Mouse (Mus musculus) hindbrain, embryonic 11.5 days (tissue): ENCODE results near the gene Ppme1. TPM values are rescaled to one million over a fixed set of nuclear protein-coding genes. Genes with fewer than 3 reads are reported as not detected.
A peak's percentile ranks its signal among the peaks of the same experiment; 100 is the strongest.

Experiments
- ATAC-seq: fragments of 200-750 bp; cut with Nextera tagmentation; 2 replicates; pipeline ENCODE4 v1.8.0; 2017; ENCODE audit warnings: mild to moderate bottlenecking, moderate TSS enrichment, moderate library complexity; ENCODE audit not compliant: low FRiP score
- DNase-seq: peaks from one replicate; pipeline ENCODE4 v3.0.0-alpha.2; 2015; ENCODE audit warnings: low spot score
- H3K27ac ChIP-seq: fragments of 300-500 bp; sonication (generic); 2 replicates; pipeline ENCODE4 v1.5.1; 2014; ENCODE audit warnings: mild to moderate bottlenecking, low read depth, low read length
- H3K27me3 ChIP-seq: fragments of 300-500 bp; sonication (generic); 2 replicates; pipeline ENCODE4 v1.6.1; 2014; ENCODE audit warnings: mild to moderate bottlenecking, low read length, moderate library complexity, mixed read lengths; ENCODE audit not compliant: control insufficient read depth, insufficient read depth
- H3K36me3 ChIP-seq: fragments of 300-500 bp; sonication (generic); 2 replicates; pipeline ENCODE4 v1.6.1; 2014; ENCODE audit warnings: mild to moderate bottlenecking, low read length, moderate library complexity, mixed read lengths; ENCODE audit not compliant: control insufficient read depth, insufficient read depth
- H3K4me1 ChIP-seq: fragments of 300-500 bp; sonication (generic); replicated peaks from 2 replicates; pipeline ENCODE4 v1.6.1; 2014; ENCODE audit warnings: low read length, mixed read lengths; ENCODE audit not compliant: control insufficient read depth, insufficient read depth
- H3K4me2 ChIP-seq: fragments of 300-500 bp; sonication (generic); replicated peaks from 2 replicates; pipeline ENCODE4 v1.6.1; 2014; ENCODE audit warnings: mild to moderate bottlenecking, low read depth, low read length
- H3K4me3 ChIP-seq: fragments of 300-500 bp; sonication (generic); 2 replicates; pipeline ENCODE4 v1.5.1; 2014; ENCODE audit warnings: low read depth, low read length
- H3K9ac ChIP-seq: fragments of 300-500 bp; sonication (generic); 2 replicates; pipeline ENCODE4 v1.6.1; 2014; ENCODE audit warnings: low read depth, low read length
- H3K9me3 ChIP-seq: fragments of 300-500 bp; sonication (generic); 2 replicates; pipeline ENCODE4 v1.6.1; 2016; ENCODE audit warnings: low read length; ENCODE audit not compliant: control insufficient read depth
- WGBS: fragments of 180-500 bp; shearing (Covaris S2); extraction: QIAGEN DNeasy Blood & Tissue Kit; methylation state at CpG from one replicate; pipeline ENCODE4 v1.1.7; 2014; 5-methylcytosine and 5-hydroxymethylcytosine counted together
- polyA plus RNA-seq: library from polyadenylated mRNA; unstranded; fragments of >200 nt; fragmentation: Nextera tagmentation; extraction: Ambion mirVana; gene quantifications from 2 replicates; pipeline ENCODE4 v1.2.1, GENCODE M21; 2014

The Ppme1 gene
- polyA plus RNA-seq, 1 experiment from 2014 or later = 99.9 TPM

DNA sequence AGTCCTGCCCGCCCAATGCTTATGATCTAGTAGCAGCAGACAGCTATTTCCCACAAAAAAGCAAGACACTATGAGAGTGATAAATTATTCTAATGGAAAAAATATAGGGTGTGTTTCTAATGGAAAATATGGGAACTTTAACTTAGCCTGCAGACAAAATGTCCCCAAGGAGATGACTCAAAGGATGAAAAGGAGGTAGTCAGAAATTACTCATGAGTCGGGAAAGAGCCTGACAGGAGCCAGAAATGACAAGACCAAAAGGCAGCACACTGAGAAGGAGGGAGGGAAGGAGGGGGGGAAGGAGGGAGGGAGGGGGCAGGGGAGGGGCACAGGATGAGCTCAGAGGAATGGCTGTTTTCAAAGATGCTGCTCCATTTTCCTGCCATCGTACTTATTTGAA is 90.5 kb downstream of the Ppme1 start:
- Histone ChIP-seq H3K27me3 (peaks cover 2% of the 10 kb centered on the region), H3K4me3 (no peak overlapping the region), H3K27ac (no peak overlapping the region), H3K9ac (no peak overlapping the region), H3K4me2 (no peak overlapping the region), H3K36me3 (no peaks in the 10 kb centered on the region), H3K4me1 (no peaks in the 10 kb centered on the region), H3K9me3 (no peaks in the 10 kb centered on the region)
- no peak for DNase-seq
- ATAC-seq = no peak; the same call in 1 of the 2 replicates
- WGBS = 40% methylated on average over 3 of the region's 3 CpGs

DNA sequence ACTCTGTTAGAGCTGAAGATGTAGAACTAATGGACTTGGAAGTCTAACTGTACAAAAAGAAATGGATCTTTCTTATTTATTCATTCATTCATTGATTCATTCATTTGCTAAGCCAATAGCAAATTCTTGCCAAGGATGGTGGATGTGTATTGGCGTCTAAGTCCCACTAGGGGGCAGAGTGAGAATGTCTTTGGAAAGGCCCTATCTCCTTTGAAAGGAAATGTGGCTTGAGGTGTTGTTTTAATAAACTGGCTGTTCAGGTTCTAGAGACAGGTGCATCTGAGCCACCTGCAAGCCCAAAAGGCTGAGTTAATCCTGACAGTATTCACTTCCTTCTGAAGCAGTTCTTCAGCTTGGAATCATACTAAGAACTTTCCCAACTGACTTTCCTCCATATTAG is 92.3 kb downstream of the Ppme1 start:
- H3K9ac ChIP-seq = no peak overlapping the region
- no peak for ATAC-seq
- H3K4me1 ChIP-seq = no peaks in the 10 kb centered on the region
- H3K27ac ChIP-seq = no peak overlapping the region
- WGBS = 0% methylated on average over 1 of the region's 1 CpGs
- peaks cover 2% of the 10 kb centered on the region for H3K27me3 ChIP-seq
- DNase-seq = peak; percentile 82
- H3K4me3 ChIP-seq = no peak overlapping the region
- H3K4me2 ChIP-seq = no peak overlapping the region
- no peaks in the 10 kb centered on the region for H3K36me3 ChIP-seq
- no peaks in the 10 kb centered on the region for H3K9me3 ChIP-seq

Other genes starting within 250 kb of the Ppme1 start
- gene Lipt2, start 213.0 kb downstream of the Ppme1 start, polyA plus RNA-seq = 20.8 and 23.7 TPM in 2 replicates
- gene Kcne3, start 195.8 kb downstream of the Ppme1 start, polyA plus RNA-seq = 3.4 and 3.9 TPM in 2 replicates
- 9.1 and 14.9 TPM in 2 replicates for gene Pgm2l1, start 144.9 kb downstream of the Ppme1 start, polyA plus RNA-seq
- 7.4 and 9.6 TPM in 2 replicates for gene P4ha3, start 86.8 kb downstream of the Ppme1 start, polyA plus RNA-seq
- gene C2cd3, start 74 bp downstream of the Ppme1 start, polyA plus RNA-seq = 34.3 and 40.4 TPM in 2 replicates
- not detected in 2 replicates for gene Ucp3, start 100.7 kb upstream of the Ppme1 start, polyA plus RNA-seq
- gene Ucp2, start 121.0 kb upstream of the Ppme1 start, polyA plus RNA-seq = 97.7 and 99.6 TPM in 2 replicates
- 7.1 and 7.8 TPM in 2 replicates for gene Dnajb13, start 142.7 kb upstream of the Ppme1 start, polyA plus RNA-seq
- 20.6 and 22.8 TPM in 2 replicates for gene Coa4, start 164.8 kb upstream of the Ppme1 start, polyA plus RNA-seq
- gene Rab6a, start 235.1 kb upstream of the Ppme1 start, polyA plus RNA-seq = 192 and 212 TPM in 2 replicates
- 62.9 and 73.1 TPM in 2 replicates for gene Mrpl48, start 236.0 kb upstream of the Ppme1 start, polyA plus RNA-seq